Mouse (Mus musculus) thymus, postnatal 36 days (tissue): ENCODE measurements around the gene Sdhc.
"Not testable (repeated sequence)": the region's sequence is repeated elsewhere in the genome, so short reads cannot be mapped to it uniquely, and the experiment has no call there.

Experiments
- DNase-seq, 2 experiments: peaks; one replicate each; pipeline ENCODE4 v3.0.0; 2022; ENCODE audit warnings: mixed read lengths in 2 of 2

The Sdhc gene

DNA sequence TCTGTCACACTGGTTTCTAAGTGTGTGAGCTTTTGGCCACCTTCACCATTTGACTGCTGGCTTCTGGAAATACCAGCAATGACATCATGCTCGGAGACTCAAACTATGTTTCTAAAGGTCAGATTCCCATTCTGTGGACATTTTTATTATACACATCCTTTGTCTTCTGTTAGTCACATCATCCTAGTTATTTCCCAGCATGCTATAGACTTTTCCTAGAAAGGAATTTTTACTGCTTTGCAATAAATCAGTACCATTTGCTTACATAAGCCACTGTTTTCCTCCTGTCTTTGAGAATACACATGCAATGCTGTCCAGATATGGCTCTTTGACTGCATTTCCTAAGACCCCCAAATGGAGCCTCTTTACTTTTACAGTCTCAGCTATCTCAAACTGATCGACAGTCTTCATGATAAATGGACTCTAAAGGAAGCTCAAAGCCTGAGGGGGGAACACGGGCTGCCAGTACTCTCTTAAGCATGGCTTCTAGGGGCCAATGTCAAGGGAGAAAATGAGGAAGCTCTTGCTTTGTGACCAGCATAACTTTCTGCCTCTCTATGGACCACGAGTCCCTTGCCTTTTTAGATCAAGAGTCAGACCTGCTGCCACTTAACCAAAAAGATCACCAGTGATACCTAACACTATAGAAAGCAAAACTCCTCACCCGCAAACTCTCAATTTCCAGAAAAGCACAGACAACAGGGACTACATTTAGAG, 15.4 kb upstream of the Sdhc start:
- DNase-seq, result no peak

DNA sequence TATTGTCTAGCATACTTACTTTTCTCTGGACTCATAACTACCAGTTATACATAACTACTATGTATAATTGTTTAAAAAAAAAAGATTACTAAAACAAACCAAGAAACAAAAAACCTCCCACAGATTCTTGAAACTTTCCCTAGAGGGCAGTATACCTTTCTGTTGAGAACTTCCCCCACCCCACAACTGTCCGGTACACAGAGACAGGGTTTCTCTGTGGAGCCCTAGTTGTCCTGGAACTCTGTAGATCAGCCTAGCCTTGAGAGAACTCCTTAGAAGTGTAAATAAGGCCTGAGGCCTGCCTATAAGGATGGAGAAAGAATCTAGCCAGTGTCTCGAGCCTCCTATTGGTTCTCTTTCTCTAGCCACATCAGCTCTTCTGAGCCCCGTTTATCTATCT, 13.9 kb upstream of the Sdhc start:
- no peak for DNase-seq

GRCm38 (mm10) chr1:171162526-171162925, 12.1 kb upstream of the Sdhc start:
- no peak for DNase-seq

DNA sequence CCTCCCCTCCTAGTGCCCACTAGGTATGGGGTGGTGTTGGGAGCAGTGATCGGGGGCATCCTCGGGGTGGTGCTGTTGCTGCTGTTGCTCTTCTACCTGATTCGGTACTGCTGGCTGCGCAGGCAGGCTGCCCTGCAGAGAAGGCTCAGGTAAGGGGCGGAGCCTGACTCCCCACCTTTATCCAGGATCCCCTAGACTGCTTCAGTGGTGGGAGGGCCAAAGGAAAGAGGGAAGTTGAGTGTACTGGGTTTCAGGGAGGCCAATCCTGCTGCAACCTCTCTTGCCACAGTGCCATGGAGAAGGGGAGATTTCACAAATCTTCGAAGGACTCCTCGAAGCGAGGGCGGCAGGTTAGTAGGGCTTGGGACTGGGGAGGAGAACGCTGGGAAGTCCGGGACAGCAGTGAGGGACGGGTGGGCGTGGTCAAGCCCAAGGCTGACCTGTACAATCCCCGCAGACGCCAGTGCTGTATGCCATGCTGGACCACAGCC, 9.1 kb upstream of the Sdhc start:
- no peak for DNase-seq

GRCm38 (mm10) chr1:171157965-171158364, 7.6 kb upstream of the Sdhc start:
- no peak for DNase-seq

- no peak for DNase-seq
These were observed 6.2 kb upstream of the Sdhc start for GRCm38 (mm10) chr1:171156644-171157043.

GRCm38 (mm10) chr1:171151966-171152365, 1.6 kb upstream of the Sdhc start:
- DNase-seq, result no peak

- DNase-seq, result peak in 1 of 2 experiments; percentile 25
These were observed 512 bp upstream of the Sdhc start for GRCm38 (mm10) chr1:171150838-171151391.

DNA sequence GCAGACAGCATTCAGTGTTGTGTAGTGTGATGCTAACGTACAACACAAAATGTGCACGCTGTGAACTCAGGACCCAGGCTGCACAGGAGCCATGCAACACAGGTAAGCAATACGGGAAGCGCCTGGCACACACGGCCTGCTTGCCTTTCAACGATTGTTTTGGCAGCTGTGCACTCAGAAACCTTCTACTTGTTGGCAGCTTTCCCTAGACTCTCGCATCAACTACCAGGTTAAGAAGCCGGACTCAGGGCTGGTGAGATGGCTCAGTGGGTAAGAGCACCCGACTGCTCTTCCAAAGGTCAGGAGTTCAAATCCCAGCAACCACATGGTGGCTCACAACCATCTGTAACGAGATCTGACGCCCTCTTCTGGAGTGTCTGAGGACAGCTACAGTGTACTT, 7.4 kb downstream of the Sdhc start:
- DNase-seq, result not testable (repeated sequence)

DNA sequence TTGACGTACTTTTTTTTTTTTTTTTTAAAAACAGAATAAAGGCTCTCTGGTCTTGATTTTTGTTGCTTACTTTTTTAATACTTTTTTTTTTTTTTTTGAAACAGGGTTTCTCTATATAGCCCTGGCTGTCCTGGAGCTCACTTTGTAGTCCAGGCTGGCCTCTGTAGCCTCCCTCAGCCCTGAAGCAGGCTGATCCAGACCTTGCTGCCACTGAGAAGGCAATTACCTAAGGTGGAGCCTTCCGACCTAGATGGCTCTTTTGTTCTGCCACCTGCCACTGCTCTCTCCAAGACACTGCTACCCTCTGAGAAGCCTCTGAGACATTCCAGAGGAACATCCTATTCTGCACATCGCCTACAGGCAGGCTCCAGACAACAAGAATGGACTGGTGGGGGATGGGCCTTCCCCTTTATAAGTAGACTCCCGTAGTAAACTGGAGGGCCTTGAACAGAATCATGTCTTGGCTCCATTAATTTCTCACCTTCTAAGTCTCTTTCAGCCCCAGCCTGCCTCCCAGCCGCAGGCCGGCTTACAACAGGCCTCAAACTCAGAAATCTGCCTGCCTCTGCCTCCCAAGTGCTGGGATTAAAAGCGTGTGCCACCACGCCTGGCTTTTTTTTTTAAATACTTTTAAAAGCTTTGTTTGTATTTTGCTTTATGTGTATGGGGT, 12.8 kb downstream of the Sdhc start:
- not testable (repeated sequence) for DNase-seq

- DNase-seq, result no peak
These were observed 14.8 kb downstream of the Sdhc start for GRCm38 (mm10) chr1:171135600-171135999.

DNA sequence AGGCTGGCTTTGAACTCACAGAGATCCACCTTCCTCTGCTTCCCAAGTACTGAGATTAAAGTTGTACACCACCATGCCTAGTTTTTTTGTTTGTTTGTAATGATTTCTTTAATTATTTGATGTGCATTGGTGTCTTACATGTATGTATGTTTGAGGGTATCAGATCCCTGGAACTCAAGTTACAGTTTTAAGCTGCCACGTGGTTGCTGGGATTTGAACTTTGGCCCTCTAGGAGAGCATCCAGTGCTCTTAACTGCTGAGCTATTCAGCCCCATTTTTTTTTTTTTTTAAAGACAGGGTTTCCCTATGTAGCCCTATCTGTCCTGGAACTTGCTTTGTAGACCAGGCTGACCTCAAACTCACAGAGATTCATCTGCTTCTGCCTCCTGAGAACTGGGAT, 19.4 kb downstream of the Sdhc start:
- no peak for DNase-seq

- no peak for DNase-seq
These were observed 21.2 kb downstream of the Sdhc start for GRCm38 (mm10) chr1:171129251-171129650.

DNA sequence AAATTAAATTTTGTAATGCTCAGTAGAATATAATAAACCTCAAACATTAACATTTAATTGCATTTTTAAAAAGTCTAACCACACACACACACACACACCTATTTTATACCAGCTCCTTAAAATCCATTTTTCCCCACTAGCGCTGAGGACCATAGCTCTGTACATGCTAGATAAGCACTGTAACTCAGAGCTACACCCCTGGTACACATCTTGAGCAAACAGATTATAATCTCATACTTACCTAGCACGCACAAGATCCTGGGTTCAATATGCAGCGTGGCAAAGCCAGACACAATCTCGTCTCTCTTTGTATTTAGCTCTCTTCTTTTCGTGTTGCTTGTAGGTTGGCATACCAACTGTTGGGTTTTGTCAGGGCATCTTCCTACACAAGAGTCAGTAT, 26.0 kb downstream of the Sdhc start:
- no peak for DNase-seq

DNA sequence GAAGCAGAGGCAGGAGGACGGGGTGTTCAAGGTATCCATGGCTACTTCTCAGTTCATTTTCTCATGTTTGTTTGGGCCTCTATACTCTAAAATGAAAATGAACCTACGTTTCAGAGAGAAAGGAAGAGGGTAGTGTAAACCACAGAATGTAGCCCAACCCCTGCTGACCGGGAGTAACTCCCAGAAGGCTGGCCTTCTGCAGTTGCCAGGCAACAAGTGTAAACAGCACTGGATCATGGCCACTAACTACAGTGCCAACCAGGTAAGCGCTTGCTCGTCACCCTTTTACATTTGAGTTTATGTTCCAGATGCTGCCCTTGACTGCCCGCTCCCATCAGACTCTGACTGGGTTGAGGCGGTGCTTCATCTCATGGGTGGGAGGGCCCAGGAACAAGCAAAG, 27.5 kb downstream of the Sdhc start:
- no peak for DNase-seq

DNA sequence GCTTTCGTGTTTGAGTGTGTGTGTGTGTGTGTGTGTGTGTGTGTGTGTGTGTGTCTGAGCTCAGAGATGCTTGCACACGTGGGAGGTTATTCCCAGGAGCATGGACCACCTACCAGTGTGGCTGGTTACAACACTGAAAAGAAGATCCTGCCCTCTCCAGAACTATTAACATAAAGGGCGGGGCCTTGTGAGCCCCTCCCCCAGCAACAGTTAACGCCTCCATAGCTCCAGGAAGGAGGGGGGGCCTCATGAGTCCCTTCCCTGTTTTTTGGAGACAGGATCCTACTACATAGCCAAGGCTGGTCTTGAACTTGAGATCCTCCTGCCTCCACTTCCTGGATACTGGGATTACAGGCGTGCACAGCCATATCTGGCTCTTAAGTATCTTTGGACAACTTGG, 28.6 kb downstream of the Sdhc start:
- DNase-seq, result no peak

DNA sequence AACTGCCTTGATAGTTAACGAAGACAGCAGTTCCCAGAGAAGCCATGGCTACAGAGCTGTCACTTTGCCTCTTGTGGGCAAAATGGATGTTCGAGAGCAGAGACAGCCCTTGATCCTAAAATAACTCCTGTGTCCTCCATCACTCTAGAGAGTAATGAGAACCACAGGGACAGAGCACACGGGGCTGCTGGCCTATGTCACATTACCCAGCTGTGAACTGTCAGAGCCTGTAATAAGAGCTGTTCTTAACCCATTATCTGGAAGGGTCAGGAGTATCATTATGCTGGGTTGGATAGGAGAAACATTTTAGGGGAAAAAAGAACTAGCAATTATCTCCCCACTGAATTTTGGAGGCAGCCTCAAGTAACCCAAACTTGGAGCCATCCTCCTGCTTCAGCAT, 29.5 kb downstream of the Sdhc start:
- DNase-seq, result no peak

- no peak for DNase-seq
These were observed 31.0 kb downstream of the Sdhc start for GRCm38 (mm10) chr1:171119405-171119804.

DNA sequence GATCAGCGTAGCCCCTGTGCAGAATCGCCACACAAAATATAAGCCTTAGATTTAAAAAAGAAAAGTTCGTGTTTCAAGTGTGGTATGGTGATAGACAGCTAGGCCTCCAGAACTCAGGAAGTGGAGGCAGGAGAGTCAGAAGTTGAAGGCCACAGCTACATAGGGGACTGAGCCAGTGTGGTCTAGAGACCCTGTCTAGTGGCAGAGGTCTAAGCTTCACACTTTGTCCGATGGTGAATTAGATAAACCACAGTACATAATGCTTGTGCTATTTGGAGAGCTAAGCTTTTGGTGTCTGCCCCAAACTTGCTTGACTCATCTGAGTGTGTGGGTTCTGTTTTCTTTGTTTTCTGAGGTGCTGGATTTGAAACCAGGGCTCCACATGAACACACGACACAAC, 31.4 kb downstream of the Sdhc start:
- DNase-seq, result no peak

- DNase-seq, result peak; percentile 27 to 39
These were observed 32.1 kb downstream of the Sdhc start for GRCm38 (mm10) chr1:171118269-171118684.

GRCm38 (mm10) chr1:171116280-171116679, 34.1 kb downstream of the Sdhc start:
- no peak for DNase-seq

DNA sequence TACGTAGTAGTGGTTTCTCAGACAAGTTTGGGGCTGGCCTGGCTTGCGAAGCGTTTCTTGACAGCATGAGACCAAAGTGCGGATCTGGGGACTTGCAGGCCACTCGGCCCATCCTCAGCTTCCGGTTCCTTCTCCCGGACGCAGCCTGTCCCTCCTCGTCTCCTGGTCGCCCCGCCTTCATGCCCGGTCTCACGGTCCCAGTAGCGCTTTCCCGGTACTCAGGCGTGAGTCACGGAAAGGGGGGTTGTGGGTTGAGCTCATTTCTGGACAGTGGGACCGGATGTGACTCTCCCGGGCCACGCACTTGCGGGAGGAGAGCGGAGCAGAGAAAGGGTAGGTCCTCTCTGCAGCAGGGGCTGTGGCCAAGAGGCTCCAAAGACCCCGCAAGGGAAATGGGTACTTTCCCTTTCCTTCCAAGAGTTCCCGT, 36.5 kb downstream of the Sdhc start, which contains the start of gene Cfap126:
TSS of gene Cfap126 (plus strand) at position 46 of the 427 bp plus-strand sequence.
- peak; percentile 26 to 46 for DNase-seq

- no peak for DNase-seq
These were observed 37.4 kb downstream of the Sdhc start for GRCm38 (mm10) chr1:171112986-171113385.
